Mouse (Mus musculus): Measurements from ENCODE around the gene Ccn1.

Ccn1 gene

GRCm38 (mm10) chr3:145649852-145650202, at the start of gene Ccn1:
TSS of gene Ccn1 (minus strand) at chr3:145649981.
- in situ Hi-C loops (cut with MboI, MseI), result loop anchor here (5.0 kb wide), 2 partner anchors 38 to 102 kb away; no protein-coding TSS in a partner anchor

- in situ Hi-C loops (cut with MboI, MseI), result no loop called here
These were observed 43.6 kb upstream of the Ccn1 start for GRCm38 (mm10) chr3:145693361-145693760.

GRCm38 (mm10) chr3:145692037-145692436, 42.3 kb upstream of the Ccn1 start:
- in situ Hi-C loops (cut with MboI, MseI), result no loop called here

GRCm38 (mm10) chr3:145691415-145691814, 41.6 kb upstream of the Ccn1 start:
- in situ Hi-C loops (cut with MboI, MseI), result no loop called here

GRCm38 (mm10) chr3:145689271-145689670, 39.5 kb upstream of the Ccn1 start:
- in situ Hi-C loops (cut with MboI, MseI), result no loop called here

- in situ Hi-C loops (cut with MboI, MseI), result no loop called here
These were observed 38.1 kb upstream of the Ccn1 start for GRCm38 (mm10) chr3:145687836-145688235.

- in situ Hi-C loops (cut with MboI, MseI), result no loop called here
These were observed 35.0 kb upstream of the Ccn1 start for GRCm38 (mm10) chr3:145684604-145685441.

- in situ Hi-C loops (cut with MboI, MseI), result no loop called here
These were observed 34.4 kb upstream of the Ccn1 start for GRCm38 (mm10) chr3:145684201-145684600.

- in situ Hi-C loops (cut with MboI, MseI), result no loop called here
These were observed 31.7 kb upstream of the Ccn1 start for GRCm38 (mm10) chr3:145681348-145681935.

GRCm38 (mm10) chr3:145680686-145681085, 30.9 kb upstream of the Ccn1 start:
- in situ Hi-C loops (cut with MboI, MseI), result no loop called here

GRCm38 (mm10) chr3:145676212-145676611, 26.4 kb upstream of the Ccn1 start:
- in situ Hi-C loops (cut with MboI, MseI), result no loop called here

- in situ Hi-C loops (cut with MboI, MseI), result no loop called here
These were observed 25.0 kb upstream of the Ccn1 start for GRCm38 (mm10) chr3:145674815-145675214.

GRCm38 (mm10) chr3:145666383-145666782, 16.6 kb upstream of the Ccn1 start:
- in situ Hi-C loops (cut with MboI, MseI), result no loop called here

GRCm38 (mm10) chr3:145656993-145657713, 7.4 kb upstream of the Ccn1 start:
- in situ Hi-C loops (cut with MboI, MseI), result no loop called here

GRCm38 (mm10) chr3:145654944-145655343, 5.2 kb upstream of the Ccn1 start:
- in situ Hi-C loops (cut with MboI, MseI), result loop anchor here (5.0 kb wide), 1 partner anchor 97 kb away; no protein-coding TSS in a partner anchor

- in situ Hi-C loops (cut with MboI, MseI), result loop anchor here (5.0 kb wide), 1 partner anchor 98 kb away; no protein-coding TSS in a partner anchor
These were observed 4.2 kb upstream of the Ccn1 start for GRCm38 (mm10) chr3:145654028-145654427.

- in situ Hi-C loops (cut with MboI, MseI), result loop anchor here (5.0 kb wide), 1 partner anchor 99 kb away; no protein-coding TSS in a partner anchor
These were observed 3.6 kb upstream of the Ccn1 start for GRCm38 (mm10) chr3:145653191-145653940.

GRCm38 (mm10) chr3:145652322-145653131, 2.7 kb upstream of the Ccn1 start:
- in situ Hi-C loops (cut with MboI, MseI), result loop anchor here (5.0 kb wide), 1 partner anchor 100 kb away; no protein-coding TSS in a partner anchor

GRCm38 (mm10) chr3:145651978-145652321, 2.2 kb upstream of the Ccn1 start:
- in situ Hi-C loops (cut with MboI, MseI), result loop anchor here (5.0 kb wide), 1 partner anchor 100 kb away; no protein-coding TSS in a partner anchor
